Mouse (Mus musculus) midbrain, embryonic 10.5 days (tissue): ENCODE measurements around the gene Fam83f. TPM values are rescaled to one million over a fixed set of nuclear protein-coding genes. Genes with fewer than 3 reads are reported as not detected.

Experiments
- DNase-seq: peaks from one replicate; pipeline ENCODE4 v3.0.0-alpha.2; 2017; ENCODE audit warnings: low spot score
- H3K27ac ChIP-seq: fragments of 300-500 bp; sonication (generic); replicated peaks from 2 replicates; pipeline ENCODE4 v1.5.1; 2016; ENCODE audit warnings: mild to moderate bottlenecking
- H3K27me3 ChIP-seq: fragments of 300-500 bp; sonication (generic); 2 replicates; pipeline ENCODE4 v1.6.1; 2016; ENCODE audit warnings: low read depth, mild to moderate bottlenecking; ENCODE audit not compliant: poor library complexity, severe bottlenecking
- H3K36me3 ChIP-seq: fragments of 300-500 bp; sonication (generic); 2 replicates; pipeline ENCODE4 v1.6.1; 2016; ENCODE audit warnings: mild to moderate bottlenecking, moderate library complexity
- H3K4me1 ChIP-seq: fragments of 300-500 bp; sonication (generic); 2 replicates; pipeline ENCODE4 v1.6.1; 2016
- H3K4me3 ChIP-seq: fragments of 300-500 bp; sonication (generic); 2 replicates; pipeline ENCODE4 v1.5.1; 2016; ENCODE audit warnings: mild to moderate bottlenecking, moderate library complexity
- H3K9me3 ChIP-seq: fragments of 300-500 bp; sonication (generic); replicated peaks from 2 replicates; pipeline ENCODE4 v1.6.1; 2016; ENCODE audit warnings: mild to moderate bottlenecking
- WGBS: fragments of 180-500 bp; shearing (Covaris S2); methylation state at CpG from one replicate; pipeline ENCODE4 v1.1.7; 2016; 5-methylcytosine and 5-hydroxymethylcytosine counted together
- polyA plus RNA-seq: library from polyadenylated mRNA; unstranded; fragments of >200 nt; fragmentation: Nextera tagmentation; extraction: Ambion mirVana; gene quantifications from 2 replicates; pipeline ENCODE4 v1.2.1, GENCODE M21; 2016

The Fam83f gene
- polyA plus RNA-seq, 1 experiment from 2014 or later, result 0.64 TPM

DNA sequence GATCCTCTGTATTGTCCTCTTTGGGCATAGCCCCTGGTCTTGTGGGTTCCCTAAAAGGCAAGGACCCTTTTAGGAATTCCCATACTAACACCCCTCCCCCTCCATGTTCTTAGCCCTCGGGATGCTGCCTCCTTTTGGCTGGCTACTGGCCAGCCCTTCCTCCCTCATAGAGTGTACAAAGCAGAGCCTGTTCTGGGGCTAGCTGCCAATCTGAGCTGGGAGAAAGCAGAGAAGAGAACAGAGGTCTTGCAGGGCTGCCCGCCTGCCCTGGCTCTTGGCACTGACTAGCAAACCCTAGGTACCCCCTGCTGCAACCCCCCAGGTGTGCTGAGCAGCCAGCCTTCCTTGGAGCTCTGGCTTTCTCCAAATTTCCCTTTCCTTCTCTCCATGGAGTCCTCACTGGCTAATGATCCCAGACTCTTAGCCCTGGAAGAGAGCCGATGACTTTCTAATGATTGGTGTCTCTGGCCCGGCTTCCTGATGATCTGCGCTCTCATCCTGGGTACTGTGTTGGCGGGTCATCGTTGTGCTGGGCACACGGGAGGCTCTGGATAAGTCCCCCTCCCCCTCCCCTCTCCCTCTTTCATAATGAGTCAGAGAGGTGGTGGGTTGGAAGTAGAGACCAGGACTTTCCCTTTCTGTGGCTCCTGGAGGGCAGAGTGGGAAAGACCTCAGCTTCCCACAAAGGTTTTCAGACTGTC is 8.0 kb downstream of the Fam83f start:
- Histone ChIP-seq H3K27me3 (peaks cover 56% of the 10 kb centered on the region), H3K4me3 (no peak overlapping the region), H3K36me3 (no peaks in the 10 kb centered on the region), H3K27ac (no peak overlapping the region), H3K9me3 (no peaks in the 10 kb centered on the region), H3K4me1 (peaks cover 39% of the 10 kb centered on the region)
- no peak for DNase-seq
- WGBS, result 59% methylated on average over 8 of the region's 8 CpGs

DNA sequence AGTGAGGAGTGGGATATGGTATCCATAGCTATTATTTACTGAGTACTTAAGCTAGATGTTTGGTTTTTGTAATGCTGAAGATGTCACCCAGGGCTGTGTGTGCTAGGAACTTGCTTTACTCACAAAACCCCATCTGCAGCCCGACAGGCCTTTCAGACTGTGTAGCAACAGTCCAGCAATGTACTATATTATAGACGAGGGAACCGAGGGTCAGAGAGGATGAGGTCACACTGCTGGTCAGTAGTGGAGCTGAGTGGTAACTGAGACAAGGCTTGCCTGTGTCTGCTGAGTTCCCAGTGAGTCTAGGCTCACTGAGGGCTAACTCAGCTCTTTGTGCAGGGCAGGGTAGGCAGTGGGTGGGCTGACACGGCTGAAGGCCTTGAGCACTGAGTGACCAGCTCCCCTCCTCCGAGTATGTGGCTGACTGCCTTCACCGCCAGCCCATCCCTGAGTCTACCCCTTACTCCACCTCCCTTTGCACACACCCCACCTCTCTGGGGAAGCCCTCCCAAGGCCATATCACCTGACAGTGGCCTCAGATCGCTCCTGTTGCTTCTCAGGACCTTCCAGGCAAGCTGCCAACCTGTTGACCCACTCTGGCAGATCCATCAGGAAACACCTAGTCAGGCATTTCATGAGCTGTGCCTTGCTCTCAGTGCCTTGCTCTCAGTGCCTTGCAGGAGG is 8.8 kb downstream of the Fam83f start:
- H3K27me3 ChIP-seq, result peaks cover 47% of the 10 kb centered on the region
- DNase-seq, result no peak
- 62% methylated on average over 7 of the region's 7 CpGs for WGBS
- H3K4me1 ChIP-seq, result peaks cover 47% of the 10 kb centered on the region
- H3K9me3 ChIP-seq, result no peaks in the 10 kb centered on the region
- H3K36me3 ChIP-seq, result no peaks in the 10 kb centered on the region
- no peak overlapping the region for H3K27ac ChIP-seq
- H3K4me3 ChIP-seq, result no peak overlapping the region

GRCm38 (mm10) chr15:80681466-80681881 is 9.8 kb downstream of the Fam83f start:
- H3K4me1 ChIP-seq, result peaks cover 57% of the 10 kb centered on the region

DNA sequence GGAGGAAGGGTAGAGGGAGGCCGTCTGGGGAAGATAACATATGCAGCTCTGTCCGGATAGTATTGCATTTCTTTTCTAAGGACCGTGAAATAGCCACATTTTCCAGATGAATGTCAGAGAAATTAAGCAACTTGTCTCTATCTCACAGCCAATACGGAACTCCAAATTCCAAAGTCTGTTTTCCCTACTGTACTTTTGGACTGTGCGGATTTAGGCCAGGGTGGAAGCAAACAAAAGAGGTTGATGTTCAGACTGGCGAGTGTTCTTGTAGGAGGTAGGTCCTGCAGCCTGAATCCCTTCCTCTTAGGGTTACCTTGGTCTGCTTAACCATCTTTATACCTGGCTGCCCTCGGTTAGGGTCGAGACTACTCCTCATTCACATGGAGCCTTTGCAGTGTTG is 10.7 kb downstream of the Fam83f start:
- H3K27ac ChIP-seq, result no peak overlapping the region
- H3K4me1 ChIP-seq, result peaks cover 59% of the 10 kb centered on the region
- no peak overlapping the region for H3K4me3 ChIP-seq
- WGBS, result 89% methylated on average over 8 of the region's 8 CpGs
- H3K27me3 ChIP-seq, result peaks cover 45% of the 10 kb centered on the region
- no peak for DNase-seq
- H3K9me3 ChIP-seq, result no peaks in the 10 kb centered on the region
- H3K36me3 ChIP-seq, result no peaks in the 10 kb centered on the region

More at GRCm38 (mm10) chr15:80681466-80681881, 9.8 kb downstream of the Fam83f start:
- Histone ChIP-seq H3K9me3 (no peaks in the 10 kb centered on the region), H3K27me3 (peaks cover 45% of the 10 kb centered on the region), H3K4me3 (no peak overlapping the region), H3K27ac (no peak overlapping the region; the same call in 1 of the 2 replicates), H3K36me3 (no peaks in the 10 kb centered on the region)
- no peak for DNase-seq
- 83% methylated on average over 4 of the region's 4 CpGs for WGBS

GRCm38 (mm10) chr15:80683151-80683550 is 11.5 kb downstream of the Fam83f start:
- H3K36me3 ChIP-seq, result no peaks in the 10 kb centered on the region
- peaks cover 53% of the 10 kb centered on the region for H3K4me1 ChIP-seq
- no peaks in the 10 kb centered on the region for H3K9me3 ChIP-seq
- peaks cover 47% of the 10 kb centered on the region for H3K27me3 ChIP-seq
- DNase-seq, result no peak
- no peak overlapping the region for H3K4me3 ChIP-seq
- 85% methylated on average over 6 of the region's 6 CpGs for WGBS
- no peak overlapping the region for H3K27ac ChIP-seq

- Histone ChIP-seq H3K4me1 (peaks cover 49% of the 10 kb centered on the region), H3K4me3 (no peak overlapping the region), H3K36me3 (no peaks in the 10 kb centered on the region), H3K27me3 (peaks cover 43% of the 10 kb centered on the region), H3K27ac (peak overlapping the region; percentile 69), H3K9me3 (no peaks in the 10 kb centered on the region)
- DNase-seq, result no peak
- WGBS, result 55% methylated on average over 3 of the region's 3 CpGs
These were observed 12.3 kb downstream of the Fam83f start for GRCm38 (mm10) chr15:80683990-80684389.

DNA sequence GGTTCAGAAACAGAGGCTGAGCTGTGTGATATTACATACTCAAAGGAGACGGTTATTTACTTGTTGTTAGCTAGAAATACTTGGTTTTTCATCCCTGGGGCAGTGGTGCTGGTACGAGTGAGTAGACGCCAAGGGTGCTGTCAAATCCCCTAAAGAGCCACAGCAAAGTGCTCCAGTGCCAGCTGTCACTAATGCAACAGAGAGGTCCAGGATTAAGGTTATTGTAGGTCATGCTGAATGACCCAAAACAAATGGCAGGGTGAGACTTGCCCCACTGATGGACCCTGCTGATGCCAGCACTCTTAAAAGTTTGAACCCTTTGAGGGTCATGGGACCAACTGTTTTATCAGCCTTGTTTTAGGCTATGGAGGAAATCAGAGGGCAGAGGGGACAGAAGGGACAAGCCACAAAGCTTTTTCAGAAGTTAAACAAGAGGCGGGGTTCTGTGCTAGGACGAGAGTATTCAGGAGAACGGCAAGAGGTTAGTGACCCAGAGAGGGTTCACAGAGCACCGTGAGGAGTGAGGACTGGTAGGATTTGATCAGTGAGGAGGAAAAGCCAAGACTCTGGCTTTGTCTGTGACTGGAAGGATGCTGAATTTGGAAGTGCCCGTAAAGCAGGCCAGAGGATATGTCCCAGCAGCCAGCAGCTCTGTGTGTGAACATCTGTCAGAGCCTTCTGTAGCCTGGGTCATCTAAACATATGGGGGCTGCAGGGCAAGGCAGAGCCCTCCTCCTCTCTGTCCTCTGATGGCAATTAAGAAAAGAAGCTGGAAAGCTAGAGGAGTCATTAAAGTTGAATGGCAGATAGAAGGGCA is 13.3 kb downstream of the Fam83f start:
- peaks cover 38% of the 10 kb centered on the region for H3K27me3 ChIP-seq
- peak overlapping the region; percentile 69 for H3K27ac ChIP-seq
- peak; percentile 36 for DNase-seq
- peaks cover 41% of the 10 kb centered on the region for H3K4me1 ChIP-seq
- H3K36me3 ChIP-seq, result no peaks in the 10 kb centered on the region
- 8% methylated on average over 8 of the region's 8 CpGs for WGBS
- no peaks in the 10 kb centered on the region for H3K9me3 ChIP-seq
- H3K4me3 ChIP-seq, result 0 out of 2 replicates have a peak overlapping the region, but pooled peaks have one; percentile 11

GRCm38 (mm10) chr15:80685603-80685895 is 13.9 kb downstream of the Fam83f start:
- no peak for DNase-seq
- peaks cover 41% of the 10 kb centered on the region for H3K4me1 ChIP-seq
- 37% methylated on average over 7 of the region's 7 CpGs for WGBS
- H3K36me3 ChIP-seq, result no peaks in the 10 kb centered on the region
- H3K4me3 ChIP-seq, result 0 out of 2 replicates have a peak overlapping the region, but pooled peaks have one; percentile 11
- H3K27ac ChIP-seq, result peak overlapping the region; percentile 69
- peaks cover 36% of the 10 kb centered on the region for H3K27me3 ChIP-seq
- H3K9me3 ChIP-seq, result no peaks in the 10 kb centered on the region

DNA sequence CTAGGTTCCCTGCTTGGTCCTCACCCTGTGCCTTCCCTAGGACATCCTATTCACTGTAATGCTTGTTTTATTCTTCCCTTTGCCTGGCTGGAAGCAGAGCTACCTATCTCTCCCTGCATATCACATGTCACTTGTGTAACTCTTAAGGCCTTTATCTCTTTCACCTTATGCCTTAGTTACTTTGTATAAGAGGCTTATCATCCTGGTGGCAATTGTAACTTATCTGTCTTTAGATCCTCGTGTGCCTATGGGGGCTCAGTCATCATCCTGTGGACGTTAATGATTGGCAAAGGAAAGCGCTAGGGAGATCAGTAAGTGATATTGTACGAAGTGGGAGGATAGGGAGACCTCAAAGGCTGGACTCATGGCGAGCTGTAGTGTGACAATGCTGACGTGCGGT is 16.9 kb downstream of the Fam83f start:
- DNase-seq, result no peak
- no peak overlapping the region for H3K4me3 ChIP-seq

DNA sequence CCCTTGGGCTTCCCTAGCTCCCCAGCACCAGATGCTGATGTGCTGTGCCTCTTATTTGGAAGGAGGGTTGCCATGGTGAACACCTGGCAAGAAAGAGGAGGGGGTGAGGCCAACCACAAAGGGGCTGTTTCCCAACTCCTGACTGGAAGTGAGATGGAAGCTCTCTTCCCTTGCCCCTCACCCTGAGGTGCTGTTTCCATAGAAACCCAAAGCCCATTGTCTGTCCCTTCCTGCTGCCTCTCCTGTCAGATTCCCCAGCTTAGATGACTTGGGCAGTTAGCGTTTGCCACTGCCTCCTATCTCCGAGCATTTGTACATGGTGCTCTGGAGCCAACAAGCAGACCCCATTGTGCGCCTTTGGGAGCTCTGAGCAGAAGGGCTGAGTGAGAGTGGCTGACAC is 21.8 kb downstream of the Fam83f start:
- DNase-seq, result no peak
- no peaks in the 10 kb centered on the region for H3K9me3 ChIP-seq
- H3K4me3 ChIP-seq, result no peak overlapping the region
- peaks cover 26% of the 10 kb centered on the region for H3K4me1 ChIP-seq
- WGBS, result 27% methylated on average over 3 of the region's 3 CpGs
- no peak overlapping the region; the same call in 1 of the 2 replicates for H3K27ac ChIP-seq
- H3K36me3 ChIP-seq, result no peaks in the 10 kb centered on the region
- H3K27me3 ChIP-seq, result peaks cover 12% of the 10 kb centered on the region; the same call in 1 of the 2 replicates

More for the DNA sequence above, 16.9 kb downstream of the Fam83f start:
- no peaks in the 10 kb centered on the region for H3K9me3 ChIP-seq
- no peak overlapping the region for H3K27ac ChIP-seq
- H3K36me3 ChIP-seq, result no peaks in the 10 kb centered on the region
- H3K27me3 ChIP-seq, result peaks cover 22% of the 10 kb centered on the region; the same call in 1 of the 2 replicates
- 83% methylated on average over 7 of the region's 7 CpGs for WGBS
- peaks cover 36% of the 10 kb centered on the region for H3K4me1 ChIP-seq

- Histone ChIP-seq H3K27ac (no peak overlapping the region; the same call in 1 of the 2 replicates), H3K9me3 (no peaks in the 10 kb centered on the region), H3K36me3 (no peaks in the 10 kb centered on the region), H3K4me1 (peaks cover 26% of the 10 kb centered on the region), H3K27me3 (peaks cover 12% of the 10 kb centered on the region; the same call in 1 of the 2 replicates), H3K4me3 (no peak overlapping the region)
- WGBS, result 29% methylated on average over 11 of the region's 11 CpGs
- DNase-seq, result peak; percentile 55
These were observed 22.7 kb downstream of the Fam83f start for GRCm38 (mm10) chr15:80694125-80694910.

GRCm38 (mm10) chr15:80697564-80697963 is 25.9 kb downstream of the Fam83f start:
- peaks cover 26% of the 10 kb centered on the region for H3K4me1 ChIP-seq
- H3K9me3 ChIP-seq, result no peaks in the 10 kb centered on the region
- no peak for DNase-seq
- H3K36me3 ChIP-seq, result no peaks in the 10 kb centered on the region
- H3K27me3 ChIP-seq, result peaks cover 15% of the 10 kb centered on the region
- H3K27ac ChIP-seq, result no peak overlapping the region
- H3K4me3 ChIP-seq, result no peak overlapping the region
- 61% methylated on average over 5 of the region's 5 CpGs for WGBS
